Mouse (Mus musculus): ENCODE results near the gene Vmn2r59. TPM values are rescaled to one million over a fixed set of nuclear protein-coding genes. Genes with fewer than 3 reads are reported as not detected.
"Not testable (repeated sequence)": the region's sequence is repeated elsewhere in the genome, so short reads cannot be mapped to it uniquely, and the experiment has no call there.

The Vmn2r59 gene
- under 1 TPM in 1 of 2 experiments, not detected in 1; 0.05 TPM for polyA plus RNA-seq (2017; shearing (Covaris generic))

DNA sequence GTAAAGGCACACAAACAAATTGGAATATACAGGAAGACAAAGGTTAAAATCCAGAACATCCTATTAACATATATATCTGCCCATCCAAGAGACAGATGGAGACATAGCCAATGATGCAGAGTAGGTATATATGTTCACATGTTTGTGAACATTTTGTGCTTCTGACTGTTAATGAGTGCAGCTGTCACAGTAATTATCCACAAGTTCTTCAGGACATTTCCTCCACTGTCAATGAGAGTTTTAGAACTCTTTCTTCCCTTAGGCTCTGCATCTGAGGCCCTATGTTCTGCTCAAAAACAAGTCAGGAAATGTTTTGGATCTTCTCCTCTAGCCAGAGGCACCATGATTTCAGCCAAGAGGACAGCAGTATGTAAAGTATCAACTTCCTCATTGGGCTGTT, at the start of gene Vmn2r59:
Gene Vmn2r59 (minus strand): TSS at position 101 of the 400 bp plus-strand sequence.
- ATAC-seq = no peak

DNA sequence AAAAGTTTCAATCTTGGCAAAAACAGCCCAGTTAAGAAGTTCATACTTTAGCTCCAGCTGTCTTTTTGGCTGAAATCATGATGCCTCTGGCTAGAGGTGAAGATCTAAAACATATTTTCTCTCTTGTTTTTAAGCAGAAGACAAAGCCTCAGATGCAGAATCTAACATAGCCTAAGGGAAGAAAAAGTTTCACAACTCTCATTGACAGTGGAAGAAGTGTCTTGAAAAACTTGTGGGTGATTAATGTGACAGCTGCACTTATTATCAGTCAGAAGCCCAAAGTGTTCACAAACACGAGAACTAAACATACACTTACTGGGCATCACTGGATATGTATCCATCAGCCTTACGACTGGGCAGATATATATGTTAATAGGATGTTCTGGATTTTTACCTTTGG, 48.6 kb upstream of the Vmn2r59 start, which contains the start of gene Vmn2r60:
Gene Vmn2r60 (plus strand): TSS at position 301 of the 400 bp plus-strand sequence.
- no peak for ATAC-seq

DNA sequence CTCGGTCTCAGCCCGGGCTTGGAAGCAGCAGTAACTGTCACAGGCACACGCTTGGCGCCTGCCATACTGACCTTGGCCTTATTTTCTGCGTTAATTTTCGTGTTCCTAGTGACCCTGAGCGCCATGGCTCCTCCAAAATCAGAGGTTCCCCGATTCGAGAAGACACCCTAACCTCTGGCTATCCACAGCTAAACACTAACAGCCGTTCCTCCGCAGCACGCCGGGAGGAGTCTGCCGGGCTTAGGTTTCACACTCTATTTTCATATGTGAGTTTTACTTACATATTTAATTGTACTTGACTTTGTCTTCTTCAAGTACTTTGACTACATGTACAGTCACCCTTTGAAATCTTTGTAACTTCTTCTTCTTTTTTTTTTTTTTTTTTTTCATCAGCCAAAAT, 48.2 kb upstream of the Vmn2r59 start:
- not testable (repeated sequence) for ATAC-seq

Other genes starting within 250 kb of the Vmn2r59 start
- not detected for gene Vmn2r58, start 186.3 kb downstream of the Vmn2r59 start, polyA plus RNA-seq (2017; shearing (Covaris generic))
- gene Vmn2r60, start 48.7 kb upstream of the Vmn2r59 start, polyA plus RNA-seq (2017; shearing (Covaris generic)) = under 1 TPM in 1 of 2 experiments, not detected in 1; 0.07 TPM
- not detected for gene Vmn2r61, start 201.0 kb upstream of the Vmn2r59 start, polyA plus RNA-seq (2017; shearing (Covaris generic))